Mouse (Mus musculus) neutrophil, adult 65 days (primary cell): ENCODE results near the gene Ptprcap. TPM values are rescaled to one million over a fixed set of nuclear protein-coding genes. Genes with fewer than 3 reads are reported as not detected.

Experiments
- total RNA-seq: library from RNA; stranded (reverse); gene quantifications from 2 replicates; pipeline ENCODE4 v1.2.4, GENCODE M21; 2023

The Ptprcap gene
- 6.2 and 13.3 TPM in 2 replicates for total RNA-seq

GRCm38 (mm10) chr19:4153232-4153654, at the start of gene Ptprcap:
Gene Ptprcap (plus strand): TSS chr19:4153604.

GRCm38 (mm10) chr19:4125741-4126696, 27.4 kb upstream of the Ptprcap start, which contains the start of gene Aip:
Gene Aip (minus strand): TSS chr19:4125858.

GRCm38 (mm10) chr19:4139446-4139845, 14.0 kb upstream of the Ptprcap start, which contains the start of gene Gpr152:
Gene Gpr152 (plus strand): TSS chr19:4139787.

GRCm38 (mm10) chr19:4143759-4144268, 9.6 kb upstream of the Ptprcap start, which contains the start of gene Cabp4:
Gene Cabp4 (minus strand): TSS chr19:4144033.

GRCm38 (mm10) chr19:4148491-4148806, 5.0 kb upstream of the Ptprcap start, which contains the start of gene Coro1b:
Gene Coro1b (plus strand): TSS chr19:4148619.

GRCm38 (mm10) chr19:4162646-4163542, 9.5 kb downstream of the Ptprcap start, which contains the start of gene Rps6kb2:
Gene Rps6kb2 (minus strand): TSS chr19:4163354.

GRCm38 (mm10) chr19:4175368-4175947, 22.1 kb downstream of the Ptprcap start, which contains the start of gene Carns1:
Gene Carns1 (minus strand): TSS chr19:4175479.

GRCm38 (mm10) chr19:4190831-4191334, 37.5 kb downstream of the Ptprcap start, which contains the start of gene Tbc1d10c:
Gene Tbc1d10c (minus strand): TSS chr19:4191284.

GRCm38 (mm10) chr19:4191528-4192250, 38.3 kb downstream of the Ptprcap start, which contains the start of gene Ppp1ca:
Gene Ppp1ca (plus strand): TSS chr19:4192065.

GRCm38 (mm10) chr19:4201291-4201909, 48.0 kb downstream of the Ptprcap start, which contains the start of gene Rad9a:
Gene Rad9a (minus strand): TSS chr19:4201662.

Other genes with a start within 250 kb of the Ptprcap start
- gene Tcirg1, start 246.5 kb upstream of the Ptprcap start, total RNA-seq: 235 and 315 TPM in 2 replicates
- gene Ndufs8, start 240.8 kb upstream of the Ptprcap start, total RNA-seq: 44.6 and 47.3 TPM in 2 replicates
- gene Aldh3b1, start 223.8 kb upstream of the Ptprcap start, total RNA-seq: 138 and 146 TPM in 2 replicates
- 222 and 238 TPM in 2 replicates for gene Unc93b1, start 218.4 kb upstream of the Ptprcap start, total RNA-seq
- 12.3 and 13.0 TPM in 2 replicates for gene Aldh3b3, start 195.0 kb upstream of the Ptprcap start, total RNA-seq
- gene Aldh3b2, start 181.3 kb upstream of the Ptprcap start, total RNA-seq: 14.1 and 14.2 TPM in 2 replicates
- gene Acy3, start 167.0 kb upstream of the Ptprcap start, total RNA-seq: 0.41 and 0.82 TPM in 2 replicates
- not detected in 2 replicates for gene Tbx10, start 160.9 kb upstream of the Ptprcap start, total RNA-seq
- 4.5 and 5.4 TPM in 2 replicates for gene Nudt8, start 153.0 kb upstream of the Ptprcap start, total RNA-seq
- 0.59 and 0.79 TPM in 2 replicates for gene Gm49405, start 153.0 kb upstream of the Ptprcap start, total RNA-seq
- 0.88 and 1.4 TPM in 2 replicates for gene Doc2g, start 150.3 kb upstream of the Ptprcap start, total RNA-seq
- 40.2 and 72.5 TPM in 2 replicates for gene Ndufv1, start 140.8 kb upstream of the Ptprcap start, total RNA-seq
- 38.4 and 47.3 TPM in 2 replicates for gene Gstp1, start 115.6 kb upstream of the Ptprcap start, total RNA-seq
- 12.5 and 18.8 TPM in 2 replicates for gene Gstp2, start 107.6 kb upstream of the Ptprcap start, total RNA-seq
- 4.0 and 6.2 TPM in 2 replicates for gene Gstp3, start 94.0 kb upstream of the Ptprcap start, total RNA-seq
- not detected in 2 replicates for gene Cabp2, start 72.0 kb upstream of the Ptprcap start, total RNA-seq
- gene Cdk2ap2, start 56.4 kb upstream of the Ptprcap start, total RNA-seq: 295 and 307 TPM in 2 replicates
- gene Pitpnm1, start 53.6 kb upstream of the Ptprcap start, total RNA-seq: 207 and 345 TPM in 2 replicates
- 85.4 and 90.4 TPM in 2 replicates for gene Aip, start 27.7 kb upstream of the Ptprcap start, total RNA-seq
- gene Gpr152, start 13.8 kb upstream of the Ptprcap start, total RNA-seq: 0.09 and 0.13 TPM in 2 replicates
- gene Cabp4, start 9.6 kb upstream of the Ptprcap start, total RNA-seq: 0.27 TPM in 1 of 2 replicates, not detected in the other
- gene Coro1b, start 5.0 kb upstream of the Ptprcap start, total RNA-seq: 170 and 186 TPM in 2 replicates
- gene Rps6kb2, start 9.8 kb downstream of the Ptprcap start, total RNA-seq: 34.6 and 55.9 TPM in 2 replicates
- gene Carns1, start 21.9 kb downstream of the Ptprcap start, total RNA-seq: 38.1 and 50.5 TPM in 2 replicates
- gene Tbc1d10c, start 37.7 kb downstream of the Ptprcap start, total RNA-seq: 151 and 157 TPM in 2 replicates
- 354 and 408 TPM in 2 replicates for gene Ppp1ca, start 38.5 kb downstream of the Ptprcap start, total RNA-seq
- 21.5 and 29.4 TPM in 2 replicates for gene Rad9a, start 48.1 kb downstream of the Ptprcap start, total RNA-seq
- gene Clcf1, start 60.6 kb downstream of the Ptprcap start, total RNA-seq: 3.7 and 5.2 TPM in 2 replicates
- gene AC109138.7, start 60.8 kb downstream of the Ptprcap start, total RNA-seq: not detected in 2 replicates
- gene Pold4, start 78.3 kb downstream of the Ptprcap start, total RNA-seq: 48.2 and 61.9 TPM in 2 replicates
- gene Ssh3, start 115.6 kb downstream of the Ptprcap start, total RNA-seq: 27.9 and 44.6 TPM in 2 replicates
- 43.5 and 55.6 TPM in 2 replicates for gene Ankrd13d, start 129.5 kb downstream of the Ptprcap start, total RNA-seq
- 421 and 572 TPM in 2 replicates for gene Grk2, start 152.6 kb downstream of the Ptprcap start, total RNA-seq
- 112 and 155 TPM in 2 replicates for gene Kdm2a, start 244.7 kb downstream of the Ptprcap start, total RNA-seq